Mouse (Mus musculus): ENCODE measurements around the gene Asphd2.

DNA sequence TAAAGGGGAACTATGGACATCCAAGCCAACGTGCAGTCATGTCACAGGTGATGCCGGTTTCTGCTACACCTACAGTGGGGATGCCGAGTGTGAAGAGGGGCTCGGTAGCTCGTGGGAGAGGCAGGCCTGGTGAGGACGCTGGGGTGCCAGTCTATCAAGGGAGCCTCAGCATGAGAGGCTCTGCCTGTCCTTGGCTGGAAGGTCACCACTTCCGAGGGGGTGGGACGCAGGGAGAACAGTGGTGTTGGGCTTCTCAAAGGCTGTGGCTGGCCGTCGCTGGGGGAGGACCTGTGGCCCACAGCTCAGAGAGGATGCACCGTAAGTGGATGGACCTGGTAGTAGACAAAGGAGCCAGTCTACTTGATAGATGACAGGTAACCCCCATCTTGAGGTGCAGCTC lies 13.5 kb downstream of the Asphd2 start:
- TF ChIP-seq POLR2A (IDR thresholded peaks at IDR 0.05; ENCODE audit: control insufficient read depth, low read depth, low read length) = no peak
- TF ChIP-seq CTCF (IDR thresholded peaks at IDR 0.05; ENCODE audit: control insufficient read depth, insufficient read depth, insufficient replicate concordance, low read depth, low read length) = no peak
